Mouse (Mus musculus) c-Kit-positive CD71-positive TER-119-negative erythroid progenitor cells, embryonic 14.5 days (primary cell): ENCODE measurements around the gene Ddx46.
"Not testable (repeated sequence)": the region's sequence is repeated elsewhere in the genome, so short reads cannot be mapped to it uniquely, and the experiment has no call there.

Experiments used
- DNase-seq: peaks from one replicate; pipeline ENCODE4 v3.0.0-alpha.2; 2013; ENCODE audit warnings: low read depth

The Ddx46 gene

GRCm38 (mm10) chr13:55634639-55635127 lies at the start of gene Ddx46:
Gene Ddx46 (plus strand): TSS chr13:55635027.
- DNase-seq = peak; percentile 78

- DNase-seq = no peak
Observed at GRCm38 (mm10) chr13:55591961-55592490, 42.8 kb upstream of the Ddx46 start.

- DNase-seq = peak; percentile 90
Observed at GRCm38 (mm10) chr13:55592512-55593253, 42.1 kb upstream of the Ddx46 start.

- no peak for DNase-seq
Observed at GRCm38 (mm10) chr13:55593254-55593747, 41.5 kb upstream of the Ddx46 start.

DNA sequence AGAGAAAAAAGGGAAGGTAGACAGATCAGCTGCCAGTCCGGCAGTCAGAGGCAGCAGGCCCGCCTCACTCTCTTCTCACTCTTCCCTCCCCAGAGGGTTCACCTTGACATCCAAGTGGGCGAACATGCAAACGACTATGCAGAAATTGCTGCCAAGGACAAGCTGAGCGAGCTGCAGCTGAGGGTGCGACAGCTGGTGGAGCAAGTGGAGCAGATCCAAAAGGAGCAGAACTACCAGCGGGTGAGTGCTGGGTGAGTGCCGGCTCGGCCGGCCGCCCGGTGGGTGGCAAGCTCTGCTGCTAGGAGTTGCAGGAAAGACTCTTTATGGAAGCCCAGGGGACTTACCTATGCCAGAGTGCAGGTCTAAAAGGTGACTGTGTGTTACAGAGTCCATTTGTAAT lies 39.5 kb upstream of the Ddx46 start:
- DNase-seq = no peak

- no peak for DNase-seq
Observed at GRCm38 (mm10) chr13:55596802-55597201, 38.0 kb upstream of the Ddx46 start.

DNA sequence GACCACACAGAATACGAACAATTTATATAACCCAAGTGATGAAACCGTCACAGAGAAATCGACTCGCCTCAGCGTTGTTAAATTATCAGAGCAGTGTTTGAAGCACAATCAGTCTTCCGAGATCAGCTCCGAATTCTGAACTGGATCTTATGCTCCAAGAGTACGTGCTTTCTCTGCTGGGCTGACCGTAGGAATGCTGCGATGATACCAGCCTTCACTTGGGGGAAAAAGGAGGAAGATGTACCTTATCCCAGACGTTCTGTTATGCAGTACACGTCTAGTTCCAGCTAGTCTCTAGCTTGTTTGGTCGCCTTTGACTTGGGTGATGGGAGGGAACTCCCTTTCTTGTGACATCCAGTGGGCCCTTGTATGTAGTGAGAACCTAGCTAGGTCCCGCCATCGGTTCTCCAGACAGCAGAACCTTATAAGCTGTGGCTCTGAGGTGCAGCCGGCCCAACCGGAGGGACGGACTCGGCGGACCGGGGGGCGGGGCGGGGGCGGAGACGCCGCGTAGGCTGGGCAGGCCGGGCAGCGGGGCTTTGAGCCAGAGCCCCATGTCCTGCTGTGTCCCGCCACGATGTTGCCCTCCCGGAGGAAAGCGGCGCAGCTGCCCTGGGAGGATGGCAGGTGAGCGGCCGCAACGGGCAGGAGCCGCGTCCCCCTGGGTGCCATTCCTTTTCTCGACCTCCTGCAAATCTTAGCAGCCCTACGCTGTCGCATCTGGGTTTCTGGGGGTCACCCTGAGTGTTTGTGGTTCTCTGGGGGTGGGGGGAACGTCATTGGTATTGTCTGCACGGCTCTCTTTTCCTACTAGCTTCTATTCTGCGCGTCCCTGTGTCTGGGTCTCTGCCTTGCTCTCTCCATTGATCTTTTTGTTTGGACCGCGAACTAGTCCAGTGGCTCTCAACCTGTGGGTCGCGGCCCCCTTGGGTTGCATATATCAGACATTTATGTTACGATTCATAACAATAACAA lies 35.0 kb upstream of the Ddx46 start, which contains the start of gene B4galt7:
B4galt7 (plus strand) TSS at position 331 of the 975 bp plus-strand sequence.
- peak; percentile 63 for DNase-seq

DNA sequence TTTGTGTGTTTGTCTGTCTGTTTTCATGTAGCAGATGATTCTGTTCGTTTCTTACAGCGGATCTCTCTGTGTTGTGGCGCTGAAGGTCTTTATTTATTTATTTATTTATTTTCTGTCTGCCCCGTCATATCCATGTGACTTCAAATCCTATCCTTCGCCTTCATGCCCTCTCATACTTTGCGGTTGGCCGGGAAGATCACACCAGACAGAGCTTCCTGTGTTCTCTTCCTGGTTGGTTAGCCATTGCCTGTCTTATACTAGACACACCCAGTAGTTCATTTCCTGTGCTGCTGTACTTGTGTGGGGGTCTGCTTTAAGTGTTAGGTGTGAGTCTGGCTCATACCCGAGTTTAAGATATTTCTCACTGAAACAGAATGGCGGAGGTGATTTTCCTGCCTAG lies 34.2 kb upstream of the Ddx46 start:
- no peak for DNase-seq

DNA sequence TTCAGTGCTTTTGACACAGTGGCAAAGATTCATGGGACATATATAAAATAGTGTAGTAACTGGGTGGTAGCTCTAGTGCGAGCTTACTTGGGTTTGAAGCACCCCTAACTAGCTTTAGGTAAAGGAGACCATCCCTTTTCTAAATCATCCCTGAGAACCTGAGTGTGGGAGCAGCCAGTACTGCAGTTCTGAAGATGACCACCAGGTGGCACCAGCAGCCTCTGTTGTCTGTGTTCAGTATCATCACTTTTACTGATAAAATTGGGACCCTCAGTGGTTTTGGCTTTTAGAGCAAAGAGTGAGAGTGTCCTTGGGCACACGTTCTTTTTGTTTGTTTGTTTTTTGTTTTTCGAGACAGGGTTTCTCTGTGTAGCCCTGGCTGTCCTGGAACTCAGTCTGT lies 33.2 kb upstream of the Ddx46 start:
- DNase-seq = peak; percentile 72

DNA sequence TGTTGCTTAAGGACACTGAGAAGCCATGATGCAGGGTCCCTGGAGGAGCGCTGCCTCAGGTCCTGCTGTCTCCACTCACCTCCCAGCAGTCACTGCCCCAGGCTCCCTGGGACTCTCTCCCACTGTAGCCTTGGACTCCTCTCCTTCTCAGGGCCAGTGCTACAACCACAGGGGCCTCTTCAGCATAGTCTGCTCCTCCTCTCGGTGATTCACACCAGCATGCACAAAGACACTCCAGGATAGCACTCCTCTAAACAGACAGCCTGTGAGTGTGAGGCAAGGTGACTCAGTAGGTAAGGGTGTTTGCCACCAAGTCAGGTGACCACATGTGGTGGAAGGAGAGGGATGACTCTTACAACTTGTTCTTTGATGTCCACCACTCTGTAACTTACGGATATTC lies 30.2 kb upstream of the Ddx46 start:
- no peak for DNase-seq

- no peak for DNase-seq
Observed at GRCm38 (mm10) chr13:55606899-55607623, 27.8 kb upstream of the Ddx46 start.

GRCm38 (mm10) chr13:55607624-55608006 lies 27.2 kb upstream of the Ddx46 start:
- DNase-seq = no peak

GRCm38 (mm10) chr13:55611996-55612395 lies 22.8 kb upstream of the Ddx46 start:
- no peak for DNase-seq

DNA sequence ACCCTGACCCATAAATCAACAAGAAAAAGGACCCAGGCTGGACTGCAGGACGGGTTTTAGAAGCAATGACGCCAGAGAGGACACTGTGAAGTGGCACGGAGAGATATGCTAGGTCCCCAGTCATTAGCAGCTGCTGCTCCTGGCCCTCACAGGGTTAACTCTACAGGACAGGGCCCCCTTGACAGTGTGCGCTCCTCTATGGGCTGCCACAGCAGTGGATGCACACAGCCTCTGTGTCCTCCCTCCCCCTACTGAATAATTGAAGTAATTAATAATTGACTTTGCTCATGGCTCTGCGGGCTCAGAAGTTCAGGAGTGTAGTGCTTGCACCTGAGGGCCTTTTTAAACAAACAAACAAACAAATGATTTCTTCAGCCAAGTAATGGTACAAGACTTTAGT lies 21.4 kb upstream of the Ddx46 start:
- DNase-seq = no peak

GRCm38 (mm10) chr13:55619328-55619727 lies 15.5 kb upstream of the Ddx46 start:
- no peak for DNase-seq

- no peak for DNase-seq
Observed at GRCm38 (mm10) chr13:55620275-55620674, 14.6 kb upstream of the Ddx46 start.

DNA sequence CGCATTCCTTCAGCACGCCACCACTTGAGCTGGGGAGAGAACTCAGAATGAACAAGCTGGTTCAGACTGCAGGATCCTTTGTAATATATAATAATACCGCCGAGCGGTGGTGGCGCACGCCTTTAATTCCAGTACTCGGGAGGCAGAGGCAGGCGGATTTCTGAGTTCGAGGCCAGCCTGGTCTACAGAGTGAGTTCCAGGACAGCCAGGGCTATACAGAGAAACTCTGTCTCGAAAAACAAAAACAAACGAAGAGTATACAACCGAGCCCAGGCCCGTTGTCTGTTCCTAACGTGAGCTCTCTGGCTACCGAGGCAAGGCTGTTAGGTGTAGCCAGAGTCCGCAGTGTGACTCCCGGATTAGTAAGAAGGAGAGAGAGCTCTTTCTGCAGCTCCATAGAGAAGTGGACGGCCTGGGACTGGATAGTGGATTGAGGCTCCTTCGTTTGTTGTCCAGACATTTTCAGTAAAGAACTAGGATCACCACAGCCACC lies 12.6 kb upstream of the Ddx46 start:
- DNase-seq = not testable (repeated sequence)

DNA sequence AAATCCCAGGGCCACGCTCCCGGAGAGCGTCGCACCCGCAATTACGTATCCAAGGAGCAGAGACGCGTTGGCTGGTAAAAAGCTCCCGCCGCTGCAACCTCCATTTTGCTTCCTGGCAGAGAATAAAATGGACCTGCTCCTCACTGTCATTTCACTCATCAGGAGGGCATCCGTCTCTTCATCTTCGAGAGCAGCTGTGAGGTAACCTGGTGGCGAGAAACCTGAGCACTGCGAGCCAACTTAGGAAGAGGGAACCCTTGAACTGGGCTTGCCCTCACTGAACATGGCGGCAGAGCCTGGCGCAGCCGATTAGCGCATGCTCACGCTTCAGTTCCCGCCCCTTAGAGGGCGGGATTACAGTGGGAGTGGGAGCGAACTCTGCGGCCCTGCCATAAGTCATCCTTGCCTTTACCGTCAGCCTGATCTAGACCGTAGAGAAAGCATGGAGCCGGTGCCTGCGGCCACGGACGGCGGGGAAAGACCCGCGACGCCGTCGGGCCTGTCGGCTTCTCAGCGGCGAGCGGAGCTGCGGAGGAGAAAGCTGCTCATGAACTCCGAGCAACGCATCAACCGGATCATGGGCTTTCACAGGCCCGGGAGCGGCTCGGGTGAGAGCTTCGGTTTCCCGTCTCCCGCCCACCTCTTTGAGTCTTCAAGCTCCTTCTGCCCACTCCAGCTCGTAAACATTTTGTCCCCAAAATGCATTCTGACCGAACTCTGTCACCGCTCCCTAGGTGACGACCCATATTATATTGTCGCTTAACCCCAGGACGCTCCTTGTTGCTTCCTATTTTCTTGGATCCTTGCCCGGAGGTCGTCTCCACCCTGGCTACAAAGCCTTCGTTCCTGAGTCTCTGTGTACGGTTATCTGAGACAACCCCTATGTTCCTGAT lies 11.9 kb upstream of the Ddx46 start, which contains the start of gene Caml:
Caml (plus strand) TSS at position 357 of the 893 bp plus-strand sequence.
- DNase-seq = peak; percentile 95

GRCm38 (mm10) chr13:55635146-55635571 lies 332 bp downstream of the Ddx46 start:
- no peak for DNase-seq
